Mouse (Mus musculus) liver (tissue): ENCODE measurements around the gene Dido1.

Source experiments
- DNase-seq: peaks from one replicate; pipeline ENCODE4 v3.0.0-alpha.2; 2020; ENCODE audit warnings: mixed read lengths

Dido1 gene

GRCm38 (mm10) chr2:180678609-180679140 lies 31.1 kb downstream of the Dido1 start:
- peak; percentile 66 for DNase-seq

GRCm38 (mm10) chr2:180676706-180677105 lies 33.1 kb downstream of the Dido1 start:
- DNase-seq: no peak

- DNase-seq: no peak
Measured at GRCm38 (mm10) chr2:180662008-180662407, 47.8 kb downstream of the Dido1 start.

DNA sequence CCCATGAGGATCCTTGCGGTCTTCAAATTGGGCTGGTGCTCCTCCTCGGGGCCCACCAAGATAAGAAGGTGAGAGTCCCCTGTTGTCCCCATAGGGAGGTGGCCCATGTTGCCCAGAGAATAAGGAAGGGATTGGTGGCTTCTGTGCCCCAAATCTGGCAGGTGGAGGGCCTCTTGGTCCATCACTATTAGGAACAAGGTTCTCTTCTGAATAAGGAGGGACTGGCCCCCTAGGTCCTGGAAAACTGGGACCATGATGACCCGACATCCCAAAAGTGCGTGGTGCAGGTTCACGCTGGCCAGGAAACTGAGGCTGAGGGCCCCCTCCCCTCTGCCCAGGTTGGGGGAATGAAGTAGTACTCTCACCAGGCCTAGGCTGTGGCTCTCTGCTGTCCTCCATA lies 49.3 kb downstream of the Dido1 start:
- DNase-seq: no peak

- no peak for DNase-seq
Measured at GRCm38 (mm10) chr2:180659353-180660150, 50.2 kb downstream of the Dido1 start.

- DNase-seq: no peak
Measured at GRCm38 (mm10) chr2:180658381-180658780, 51.4 kb downstream of the Dido1 start.

DNA sequence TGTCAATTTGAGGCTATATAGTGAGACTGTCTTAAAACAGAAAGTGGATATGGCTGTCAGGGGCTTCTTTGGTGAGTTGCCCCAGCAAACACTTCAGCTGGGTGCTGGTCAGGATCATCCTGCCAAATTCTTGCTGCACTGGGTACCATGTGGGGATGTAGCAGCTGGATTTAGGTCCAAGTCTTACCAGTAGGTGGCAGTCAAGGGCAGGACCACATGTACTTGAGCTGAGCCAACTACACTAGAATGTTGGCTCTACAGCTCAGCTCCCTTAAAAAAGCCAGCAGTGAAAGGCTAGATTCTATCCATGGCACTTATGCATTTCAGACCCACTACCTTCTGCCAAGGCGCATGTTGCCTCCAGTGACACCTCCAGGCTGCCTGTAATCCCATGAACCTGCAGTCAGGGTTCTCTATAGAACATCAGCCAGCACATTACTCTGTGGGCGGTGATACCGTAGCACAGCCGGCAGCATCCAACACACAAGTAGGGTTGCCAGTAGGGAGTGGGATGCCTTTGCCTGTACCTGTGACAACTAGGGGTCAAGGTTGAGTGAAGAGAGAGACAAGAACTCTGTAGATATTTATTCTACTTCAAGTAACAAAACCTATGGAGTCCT lies 52.3 kb downstream of the Dido1 start:
- DNase-seq: peak; percentile 70

GRCm38 (mm10) chr2:180655150-180655549 lies 54.6 kb downstream of the Dido1 start:
- DNase-seq: no peak

GRCm38 (mm10) chr2:180654666-180655065 lies 55.1 kb downstream of the Dido1 start:
- DNase-seq: no peak

- DNase-seq: no peak
Measured at GRCm38 (mm10) chr2:180646841-180647240, 63.0 kb downstream of the Dido1 start.

DNA sequence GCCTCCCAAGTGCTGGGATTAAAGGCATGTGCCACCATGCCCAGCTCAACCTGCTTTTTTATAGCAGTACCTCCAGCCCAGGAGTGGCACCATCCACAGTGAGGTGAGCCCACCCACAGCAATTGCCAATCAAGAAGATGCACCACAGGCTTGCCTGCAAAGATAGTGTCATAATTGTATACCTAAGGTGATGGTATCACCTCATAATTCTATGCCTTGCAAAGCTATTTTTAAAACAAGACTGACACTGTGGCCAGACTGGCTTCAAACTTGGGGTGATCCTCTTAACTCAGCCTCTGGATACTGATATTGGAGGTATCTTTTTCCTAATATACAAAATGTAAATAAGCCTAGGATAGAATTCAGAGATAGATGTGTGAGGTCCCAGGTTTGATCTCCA lies 66.2 kb downstream of the Dido1 start:
- no peak for DNase-seq

GRCm38 (mm10) chr2:180642555-180643260 lies 67.1 kb downstream of the Dido1 start, which contains the start of gene Tcfl5:
Tcfl5 (minus strand) TSS chr2:180642708.
- no peak for DNase-seq

DNA sequence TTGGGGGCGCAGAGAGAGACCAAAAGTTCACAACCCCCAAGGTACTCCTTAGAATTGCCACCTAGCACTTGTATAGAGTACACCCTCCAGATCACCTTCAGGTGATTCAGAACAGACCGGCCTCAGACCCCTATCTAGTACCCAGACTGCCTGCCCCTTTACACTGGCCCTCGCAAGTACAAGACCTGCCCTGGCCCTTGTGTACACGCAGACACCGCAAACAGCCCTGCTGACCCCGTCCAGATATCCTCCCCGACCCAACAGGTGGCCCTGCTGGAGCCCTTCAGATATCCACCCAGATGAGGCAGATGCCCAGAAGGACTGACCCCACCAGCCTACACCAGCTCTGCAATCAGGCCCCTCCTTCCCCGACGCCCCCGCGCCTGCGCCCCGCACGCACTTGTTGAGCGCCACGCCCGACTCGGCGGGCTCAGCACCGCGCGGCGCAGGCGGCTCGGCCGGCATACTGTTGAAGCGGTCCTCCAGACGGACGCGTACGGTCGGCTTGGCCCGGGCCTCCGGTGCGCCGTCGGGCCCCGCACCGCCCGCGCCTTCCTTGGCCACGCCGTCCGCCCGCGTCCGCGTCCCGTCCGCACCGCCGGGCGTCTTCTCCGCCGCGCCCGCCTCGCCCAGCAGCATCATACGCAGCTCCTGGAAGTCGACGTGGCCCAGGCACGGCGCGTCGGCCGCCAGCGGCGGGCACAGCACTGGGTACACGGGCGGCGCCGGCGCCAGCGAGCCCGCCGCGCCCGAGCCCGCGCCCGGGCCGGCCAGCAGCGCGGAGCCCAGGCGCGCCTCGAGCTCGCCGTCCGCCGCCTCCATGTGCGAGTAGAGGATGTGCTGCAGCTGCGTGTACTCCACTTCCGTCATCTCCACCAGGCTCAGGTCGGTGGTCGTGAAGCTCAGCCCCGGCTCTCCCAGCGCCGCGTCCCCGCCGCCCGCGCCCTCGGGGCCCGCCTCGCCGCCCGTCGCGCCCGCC lies 67.9 kb downstream of the Dido1 start:
- no peak for DNase-seq

DNA sequence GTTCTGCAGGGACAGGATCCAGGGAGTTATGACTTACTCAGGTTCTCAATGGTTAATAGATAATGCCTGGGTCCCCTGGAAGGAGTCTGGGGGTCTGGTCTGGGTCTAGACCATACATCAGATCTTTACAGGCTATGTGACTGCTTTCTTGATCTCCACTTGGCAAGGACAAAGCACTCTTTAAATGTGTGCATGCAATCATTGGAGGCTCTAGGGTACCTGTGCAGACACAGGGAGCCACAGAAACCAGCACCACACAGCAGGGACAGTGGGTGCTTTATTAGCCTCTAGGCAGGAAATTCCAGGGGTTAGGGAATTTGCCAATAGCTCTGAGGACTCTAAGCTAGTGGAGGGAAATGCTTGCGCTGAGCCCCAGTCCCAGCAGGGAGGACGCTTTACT lies 97.9 kb downstream of the Dido1 start:
- no peak for DNase-seq

DNA sequence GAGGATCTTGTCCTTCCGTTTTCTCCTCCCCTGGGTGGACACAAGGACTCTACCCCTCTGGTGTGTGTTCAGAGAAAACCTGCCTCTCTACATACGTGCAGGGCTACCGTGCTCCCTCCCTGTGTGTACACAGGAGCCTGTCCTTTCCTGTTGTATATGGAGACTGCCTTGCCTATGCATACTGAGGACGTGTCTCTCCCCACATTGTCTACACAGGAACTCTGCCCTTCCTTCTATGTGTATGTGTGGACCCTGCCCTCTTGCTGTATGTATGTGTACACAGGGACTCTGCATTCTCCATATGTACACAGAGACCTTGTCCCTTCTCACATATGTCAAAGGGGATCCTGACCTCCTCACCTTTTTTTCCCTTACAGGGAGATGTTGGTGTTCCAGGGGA lies 99.5 kb downstream of the Dido1 start:
- DNase-seq: no peak
